Mouse (Mus musculus) liver, embryonic 14.5 days (tissue): ENCODE data around the gene Ubl7. TPM values are rescaled to one million over a fixed set of nuclear protein-coding genes. Genes with fewer than 3 reads are reported as not detected.
A peak's percentile ranks its signal among the peaks of the same experiment; 100 is the strongest.

ENCODE experiments used
- ATAC-seq: fragments of 200-750 bp; cut with Nextera tagmentation; 2 replicates; pipeline ENCODE4 v1.8.0; 2017; ENCODE audit warnings: moderate number of reproducible peaks, mild to moderate bottlenecking, moderate library complexity; ENCODE audit not compliant: insufficient read depth
- DNase-seq, 3 experiments: peaks; one replicate each; pipeline ENCODE4 v3.0.0-alpha.2; 2012 to 2013; ENCODE audit warnings: low read depth in 3 of 3, low spot score in 3 of 3
- H3K27ac ChIP-seq: fragments of 300-500 bp; sonication (generic); 2 replicates; pipeline ENCODE4 v1.5.1; 2014; ENCODE audit warnings: moderate library complexity, mild to moderate bottlenecking, control low read depth, inconsistent platforms
- H3K27me3 ChIP-seq: fragments of 300-500 bp; sonication (generic); 2 replicates; pipeline ENCODE4 v1.6.1; 2014; ENCODE audit warnings: mild to moderate bottlenecking, low read length, moderate library complexity; ENCODE audit not compliant: control insufficient read depth, insufficient read depth
- H3K36me3 ChIP-seq: fragments of 300-500 bp; sonication (generic); replicated peaks from 2 replicates; pipeline ENCODE4 v1.6.1; 2014; ENCODE audit warnings: low read depth; ENCODE audit not compliant: control insufficient read depth, insufficient read depth
- H3K4me1 ChIP-seq, 2 experiments: fragments of 200-500 bp in 1 of 2; fragments of 300-500 bp in 1 of 2; sonication (generic) in 1 of 2; replicated peaks; 2 replicates each; pipeline ENCODE4 v1.6.1; 2012 to 2014; ENCODE audit warnings: antibody characterized with exemption in 1 of 2, inconsistent platforms in 1 of 2, low read length in 1 of 2; ENCODE audit not compliant: control insufficient read depth in 2 of 2, insufficient read depth in 2 of 2
- H3K4me2 ChIP-seq: fragments of 300-500 bp; sonication (generic); 2 replicates; pipeline ENCODE4 v1.6.1; 2014; ENCODE audit warnings: low read depth, mild to moderate bottlenecking, control low read depth, moderate library complexity
- H3K4me3 ChIP-seq, 2 experiments: fragments of 200-500 bp in 1 of 2; fragments of 300-500 bp in 1 of 2; sonication (generic) in 1 of 2; 2 replicates each; pipeline ENCODE4 v1.5.1; 2012 to 2014; ENCODE audit warnings: low read depth in 2 of 2, low read length in 2 of 2, mild to moderate bottlenecking in 2 of 2, control low read depth in 1 of 2, inconsistent platforms in 1 of 2, moderate library complexity in 1 of 2; ENCODE audit not compliant: insufficient read depth in 1 of 2
- H3K9ac ChIP-seq: fragments of 300-500 bp; sonication (generic); replicated peaks from 2 replicates; pipeline ENCODE4 v1.6.1; 2014; ENCODE audit warnings: mild to moderate bottlenecking, control low read depth, moderate library complexity
- H3K9me3 ChIP-seq: fragments of 300-500 bp; sonication (generic); 2 replicates; pipeline ENCODE4 v1.6.1; 2016; ENCODE audit warnings: low read length, mixed read lengths; ENCODE audit not compliant: control insufficient read depth
- CTCF ChIP-seq: IDR thresholded peaks from 2 replicates; pipeline ENCODE4 v1.5.1; 2016; ENCODE audit warnings: antibody characterized with exemption, low read depth, control low read depth
- EP300 ChIP-seq: IDR thresholded peaks from 2 replicates; pipeline ENCODE4 v1.6.1; 2016; ENCODE audit warnings: antibody characterized with exemption, low read depth
- whole genome bisulfite sequencing: fragments of 180-500 bp; shearing (Covaris S2); extraction: QIAGEN DNeasy Blood & Tissue Kit; methylation state at CpG from one replicate; pipeline ENCODE4 v1.1.7; 2014; ENCODE audit not compliant: insufficient replicate concordance; 5-methylcytosine and 5-hydroxymethylcytosine counted together
- polyA plus RNA-seq, 2 experiments: library from polyadenylated mRNA; depleted of rRNA in 1 of 2; stranded (reverse) in 1 of 2; unstranded in 1 of 2; fragments of >200 nt; fragmentation: Nextera tagmentation in 1 of 2; extraction: Ambion mirVana in 1 of 2; gene quantifications; 2 replicates each; pipeline versions ENCODE4 v1.2.1 to v1.2.3; 2012 to 2014

Ubl7 gene
- polyA plus RNA-seq, 2 experiments, result 25.4 to 44.8 TPM

DNA sequence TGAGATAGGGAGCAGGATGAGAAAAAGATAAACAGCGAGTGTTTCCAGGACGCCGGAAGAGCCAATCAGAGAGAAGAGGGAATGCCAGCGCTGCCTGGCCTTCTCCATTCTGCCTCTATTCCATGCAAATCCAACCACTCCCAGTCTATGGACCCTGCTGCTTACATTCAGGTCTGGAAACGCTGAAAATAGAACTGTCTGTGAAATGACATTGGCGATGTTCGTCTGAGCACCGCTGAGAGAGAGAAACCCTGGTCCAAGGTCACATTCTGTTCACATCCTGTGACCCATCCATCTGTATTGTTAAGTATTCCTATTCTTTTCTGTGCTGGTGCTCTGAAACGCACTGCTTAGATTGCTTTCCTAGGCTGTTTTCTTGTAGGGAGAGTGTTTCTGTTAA, 9.6 kb upstream of the Ubl7 start:
- Histone ChIP-seq H3K4me1 (peaks cover 0 to 2% of the 10 kb centered on the region in 2 experiments; a peak in 1 of 4 replicates), H3K4me2 (no peak overlapping the region), H3K9me3 (no peaks in the 10 kb centered on the region), H3K4me3 (no peak overlapping the region), H3K9ac (no peak overlapping the region), H3K27ac (no peak overlapping the region), H3K36me3 (no peaks in the 10 kb centered on the region), H3K27me3 (no peaks in the 10 kb centered on the region)
- WGBS, result 38% methylated on average over 9 of the region's 9 CpGs
- ATAC-seq, result no peak
- no peak for TF ChIP-seq CTCF
- no peak for TF ChIP-seq EP300
- no peak for DNase-seq

- no peak overlapping the region for H3K4me3 ChIP-seq
- TF ChIP-seq EP300, result no peak
- TF ChIP-seq CTCF, result no peak
- no peaks in the 10 kb centered on the region for H3K9me3 ChIP-seq
- no peak overlapping the region for H3K27ac ChIP-seq
- no peaks in the 10 kb centered on the region for H3K27me3 ChIP-seq
- peaks cover 0 to 2% of the 10 kb centered on the region in 2 experiments; a peak in 1 of 4 replicates for H3K4me1 ChIP-seq
- no peak overlapping the region for H3K9ac ChIP-seq
- WGBS, result 65% methylated on average over 3 of the region's 3 CpGs
- DNase-seq, result no peak
- H3K36me3 ChIP-seq, result no peaks in the 10 kb centered on the region
- no peak overlapping the region for H3K4me2 ChIP-seq
- ATAC-seq, result no peak
Observed at GRCm38 (mm10) chr9:57901601-57902000, 9.2 kb upstream of the Ubl7 start.

DNA sequence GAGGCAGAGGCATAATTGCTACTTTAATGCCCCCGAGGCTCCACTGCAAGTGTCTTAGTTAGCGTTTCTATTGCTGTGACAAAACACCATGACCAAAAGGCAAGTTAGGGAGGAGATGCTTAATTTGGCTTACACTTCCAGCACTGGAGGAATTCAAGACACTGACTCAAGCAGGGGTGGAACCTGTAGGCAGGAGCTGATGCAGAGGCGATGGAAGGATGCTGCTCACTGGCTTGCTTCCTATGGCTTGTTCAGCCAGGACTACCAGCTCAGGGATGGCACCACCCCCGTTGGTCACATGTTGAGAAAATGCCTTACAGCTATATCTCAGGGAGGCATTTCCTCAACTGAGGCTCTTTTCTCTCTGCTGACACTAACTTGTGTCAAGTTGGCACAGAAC, 8.6 kb upstream of the Ubl7 start:
- Histone ChIP-seq H3K9ac (no peak overlapping the region), H3K27me3 (no peaks in the 10 kb centered on the region), H3K4me3 (no peak overlapping the region), H3K4me2 (no peak overlapping the region), H3K27ac (no peak overlapping the region), H3K36me3 (no peaks in the 10 kb centered on the region), H3K4me1 (peaks cover 0 to 2% of the 10 kb centered on the region in 2 experiments; a peak in 1 of 4 replicates), H3K9me3 (no peaks in the 10 kb centered on the region)
- TF ChIP-seq EP300 (no peak), CTCF (no peak)
- WGBS, result 52% methylated on average over 4 of the region's 4 CpGs
- DNase-seq, result no peak
- no peak for ATAC-seq

GRCm38 (mm10) chr9:57903589-57904249, 7.1 kb upstream of the Ubl7 start:
- H3K36me3 ChIP-seq, result no peaks in the 10 kb centered on the region
- no peak overlapping the region for H3K9ac ChIP-seq
- TF ChIP-seq CTCF (peak; percentile 15; the same call in 1 of the 2 replicates), EP300 (no peak)
- no peaks in the 10 kb centered on the region for H3K27me3 ChIP-seq
- no peak overlapping the region for H3K27ac ChIP-seq
- 52% methylated on average over 8 of the region's 8 CpGs for WGBS
- no peaks in the 10 kb centered on the region for H3K9me3 ChIP-seq
- ATAC-seq (no peak), DNase-seq (no peak)
- H3K4me2 ChIP-seq, result no peak overlapping the region
- H3K4me3 ChIP-seq, result no peak overlapping the region
- H3K4me1 ChIP-seq, result peaks cover 0 to 2% of the 10 kb centered on the region in 2 experiments; a peak in 1 of 4 replicates

- Histone ChIP-seq H3K27me3 (no peaks in the 10 kb centered on the region), H3K4me3 (no peak overlapping the region), H3K9me3 (no peaks in the 10 kb centered on the region), H3K36me3 (no peaks in the 10 kb centered on the region), H3K4me1 (peaks cover 0 to 2% of the 10 kb centered on the region in 2 experiments; a peak in 1 of 4 replicates), H3K27ac (no peak overlapping the region), H3K9ac (no peak overlapping the region), H3K4me2 (no peak overlapping the region)
- no peak for DNase-seq
- TF ChIP-seq EP300 (no peak), CTCF (no peak)
- WGBS, result 59% methylated on average over 5 of the region's 5 CpGs
- no peak for ATAC-seq
Observed at GRCm38 (mm10) chr9:57904250-57904644, 6.5 kb upstream of the Ubl7 start.
